Mouse (Mus musculus): Measurements from ENCODE around the gene Col24a1. TPM values are rescaled to one million over a fixed set of nuclear protein-coding genes. Genes with fewer than 3 reads are reported as not detected.

The Col24a1 gene
- polyA plus RNA-seq, 1 experiment from 2014 or later: 1.1 TPM

DNA sequence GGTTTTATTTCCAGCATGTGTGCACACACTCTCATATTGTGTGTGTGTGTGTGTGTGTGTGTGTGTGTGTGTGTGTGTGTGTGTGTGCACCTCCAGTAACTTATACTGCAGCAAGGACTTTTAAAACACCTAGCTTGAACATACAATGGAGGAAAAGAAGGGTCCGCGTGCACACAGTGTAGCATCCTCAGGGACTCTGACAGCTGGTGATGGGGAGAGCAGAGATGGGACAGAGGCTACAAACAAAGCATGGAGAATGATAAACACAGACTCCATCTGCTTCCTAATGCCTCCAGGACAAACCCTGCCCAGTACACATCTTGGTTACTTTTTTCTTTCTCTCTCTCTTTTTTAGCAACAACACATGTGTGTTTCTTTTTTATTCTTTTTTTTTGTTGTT lies 171.5 kb downstream of the Col24a1 start:
- Histone ChIP-seq H3K27ac (ENCODE audit: low read length) (no peak overlapping the region), H3K4me1 (ENCODE audit: control insufficient read depth, insufficient read depth, low read length) (peaks cover 2% of the 10 kb centered on the region), H3K9me3 (replicated peaks; ENCODE audit: control insufficient read depth, low read length) (no peaks in the 10 kb centered on the region), H3K9ac (ENCODE audit: low read length) (no peak overlapping the region), H3K4me3 (ENCODE audit: low read length) (no peak overlapping the region), H3K36me3 (ENCODE audit: control insufficient read depth, insufficient read depth) (no peaks in the 10 kb centered on the region), H3K4me2 (ENCODE audit: low read depth, low read length) (no peak overlapping the region), H3K27me3 (ENCODE audit: control insufficient read depth, insufficient read depth, low read length) (peaks cover 46% of the 10 kb centered on the region)
- WGBS: 75% methylated on average over 2 of the region's 2 CpGs
- no peak for ATAC-seq (replicated peaks; ENCODE audit: extremely low read depth, insufficient read depth, low FRiP score)

DNA sequence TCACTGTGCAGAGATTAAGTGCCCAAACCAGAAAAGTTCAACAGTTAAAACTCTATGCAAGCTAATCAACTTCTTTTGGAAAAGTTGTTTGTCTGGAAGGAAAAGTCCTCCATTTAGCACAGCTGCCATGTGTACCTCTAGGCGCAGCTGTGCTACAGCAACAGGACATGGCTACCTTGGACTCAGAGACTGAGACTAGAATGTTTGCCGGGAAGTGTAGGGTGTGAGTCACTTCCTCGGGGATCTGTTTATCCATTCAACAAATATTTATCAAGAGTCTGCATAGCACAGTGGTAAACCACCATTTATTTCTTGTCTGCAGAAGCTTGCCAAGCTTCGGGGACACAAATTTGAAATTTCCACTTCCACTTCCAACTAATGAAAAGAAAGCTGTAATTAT lies 178.8 kb downstream of the Col24a1 start:
- Histone ChIP-seq H3K4me3 (ENCODE audit: low read length) (no peak overlapping the region), H3K9me3 (replicated peaks; ENCODE audit: control insufficient read depth, low read length) (no peaks in the 10 kb centered on the region), H3K36me3 (ENCODE audit: control insufficient read depth, insufficient read depth) (no peaks in the 10 kb centered on the region), H3K4me1 (ENCODE audit: control insufficient read depth, insufficient read depth, low read length) (no peaks in the 10 kb centered on the region), H3K27me3 (ENCODE audit: control insufficient read depth, insufficient read depth, low read length) (peaks cover 9% of the 10 kb centered on the region), H3K27ac (ENCODE audit: low read length) (no peak overlapping the region), H3K9ac (ENCODE audit: low read length) (no peak overlapping the region), H3K4me2 (ENCODE audit: low read depth, low read length) (no peak overlapping the region)
- WGBS: 57% methylated on average over 4 of the region's 4 CpGs
- no peak for ATAC-seq (replicated peaks; ENCODE audit: extremely low read depth, insufficient read depth, low FRiP score)

DNA sequence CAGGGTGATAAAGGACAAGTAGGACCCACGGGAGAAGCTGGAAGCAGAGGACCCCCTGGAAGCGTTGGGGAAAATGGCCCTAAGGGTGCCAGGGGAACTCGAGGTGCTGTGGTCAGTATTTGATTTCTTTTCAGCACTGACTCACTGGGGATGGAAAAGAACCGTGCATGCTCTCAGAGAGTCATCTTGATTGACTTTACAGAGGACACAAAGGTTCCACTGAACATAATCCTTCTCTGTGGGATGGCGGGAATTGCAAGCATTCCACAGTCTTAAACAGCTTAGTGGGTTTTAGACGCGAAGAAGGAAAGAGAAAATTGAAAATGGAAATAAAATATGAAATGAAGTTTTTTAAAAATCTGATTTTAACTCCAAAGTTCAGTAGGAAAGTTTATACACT lies 181.9 kb downstream of the Col24a1 start:
- no peak overlapping the region for H3K4me3 ChIP-seq (ENCODE audit: low read length)
- H3K4me1 ChIP-seq (ENCODE audit: control insufficient read depth, insufficient read depth, low read length): no peaks in the 10 kb centered on the region
- H3K9me3 ChIP-seq (replicated peaks; ENCODE audit: control insufficient read depth, low read length): no peaks in the 10 kb centered on the region
- no peak overlapping the region for H3K9ac ChIP-seq (ENCODE audit: low read length)
- no peaks in the 10 kb centered on the region for H3K36me3 ChIP-seq (ENCODE audit: control insufficient read depth, insufficient read depth)
- H3K27me3 ChIP-seq (ENCODE audit: control insufficient read depth, insufficient read depth, low read length): no peaks in the 10 kb centered on the region
- ATAC-seq (replicated peaks; ENCODE audit: extremely low read depth, insufficient read depth, low FRiP score): no peak
- no peak overlapping the region for H3K4me2 ChIP-seq (ENCODE audit: low read depth, low read length)
- no peak overlapping the region for H3K27ac ChIP-seq (ENCODE audit: low read length)
- 56% methylated on average over 7 of the region's 7 CpGs for WGBS

DNA sequence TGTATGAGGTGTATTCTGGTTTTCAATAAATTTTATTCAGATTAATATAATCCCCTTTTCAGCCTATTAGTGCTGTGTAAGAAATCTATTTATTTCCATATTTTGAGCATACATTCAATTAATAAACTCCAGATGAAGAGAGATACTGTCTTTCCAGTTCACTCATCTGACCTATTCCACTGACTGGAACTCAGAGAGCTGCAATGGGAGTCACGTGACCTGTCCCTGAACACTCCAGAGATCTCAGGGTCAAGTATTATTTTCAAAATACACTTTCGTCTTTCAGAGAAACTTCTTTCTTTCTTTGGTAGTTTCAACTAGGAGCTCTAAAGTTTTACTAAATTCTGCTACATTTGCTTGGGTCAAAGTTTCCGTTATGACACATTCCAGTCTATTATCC lies 184.4 kb downstream of the Col24a1 start:
- no peak for ATAC-seq (replicated peaks; ENCODE audit: extremely low read depth, insufficient read depth, low FRiP score)
- 79% methylated on average over 3 of the region's 3 CpGs for WGBS
- Histone ChIP-seq H3K27ac (ENCODE audit: low read length) (no peak overlapping the region), H3K4me1 (ENCODE audit: control insufficient read depth, insufficient read depth, low read length) (no peaks in the 10 kb centered on the region), H3K36me3 (ENCODE audit: control insufficient read depth, insufficient read depth) (no peaks in the 10 kb centered on the region), H3K27me3 (ENCODE audit: control insufficient read depth, insufficient read depth, low read length) (no peaks in the 10 kb centered on the region), H3K9ac (ENCODE audit: low read length) (no peak overlapping the region), H3K4me3 (ENCODE audit: low read length) (no peak overlapping the region), H3K4me2 (ENCODE audit: low read depth, low read length) (no peak overlapping the region), H3K9me3 (replicated peaks; ENCODE audit: control insufficient read depth, low read length) (no peaks in the 10 kb centered on the region)

DNA sequence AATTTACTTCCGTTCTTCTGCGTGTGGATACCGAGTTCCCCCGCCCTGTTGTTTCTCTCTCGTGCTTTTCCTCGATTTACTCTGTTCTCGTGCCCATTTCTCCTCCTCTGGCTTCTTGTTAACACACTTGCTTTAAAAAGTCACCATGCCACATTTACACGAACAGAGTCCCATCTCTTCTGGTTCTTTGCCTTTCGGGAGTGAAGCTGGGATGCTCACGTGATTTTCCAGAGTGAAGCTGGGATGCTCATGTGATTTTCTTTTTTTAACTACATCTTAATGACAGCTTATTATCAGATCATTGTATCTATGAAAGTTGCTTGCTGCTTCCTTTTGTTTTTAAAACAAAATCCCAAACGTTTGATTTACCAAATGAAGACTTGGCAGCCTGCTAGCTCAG lies 184.8 kb downstream of the Col24a1 start:
- Histone ChIP-seq H3K27me3 (ENCODE audit: control insufficient read depth, insufficient read depth, low read length) (no peaks in the 10 kb centered on the region), H3K4me3 (ENCODE audit: low read length) (no peak overlapping the region), H3K36me3 (ENCODE audit: control insufficient read depth, insufficient read depth) (no peaks in the 10 kb centered on the region), H3K4me1 (ENCODE audit: control insufficient read depth, insufficient read depth, low read length) (no peaks in the 10 kb centered on the region), H3K9ac (ENCODE audit: low read length) (no peak overlapping the region), H3K4me2 (ENCODE audit: low read depth, low read length) (no peak overlapping the region), H3K27ac (ENCODE audit: low read length) (no peak overlapping the region), H3K9me3 (replicated peaks; ENCODE audit: control insufficient read depth, low read length) (no peaks in the 10 kb centered on the region)
- WGBS: 75% methylated on average over 11 of the region's 11 CpGs
- ATAC-seq (replicated peaks; ENCODE audit: extremely low read depth, insufficient read depth, low FRiP score): no peak

DNA sequence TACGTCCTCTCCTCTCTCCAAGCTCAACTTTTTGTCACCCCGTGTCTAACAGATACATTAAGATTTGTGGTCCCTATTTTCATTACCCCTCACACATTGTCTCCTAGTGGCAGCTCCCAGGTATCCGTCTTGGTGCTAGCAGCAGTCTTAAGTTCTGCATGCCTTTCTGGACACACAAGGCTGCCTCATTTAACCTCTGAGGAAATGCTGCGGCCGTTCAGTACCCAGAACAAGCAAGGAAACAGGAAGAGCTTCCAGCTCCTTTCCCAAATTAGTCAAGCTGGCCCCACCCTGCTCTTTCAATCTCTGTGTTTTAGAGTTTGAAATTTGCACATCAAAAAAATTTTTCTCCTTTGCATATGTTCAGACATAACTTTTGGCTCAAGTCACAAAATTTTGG lies 186.2 kb downstream of the Col24a1 start:
- 56% methylated on average over 5 of the region's 5 CpGs for WGBS
- no peak for ATAC-seq (replicated peaks; ENCODE audit: extremely low read depth, insufficient read depth, low FRiP score)
- Histone ChIP-seq H3K27me3 (ENCODE audit: control insufficient read depth, insufficient read depth, low read length) (no peaks in the 10 kb centered on the region), H3K4me3 (ENCODE audit: low read length) (no peak overlapping the region), H3K27ac (ENCODE audit: low read length) (no peak overlapping the region), H3K4me2 (ENCODE audit: low read depth, low read length) (no peak overlapping the region), H3K9ac (ENCODE audit: low read length) (no peak overlapping the region), H3K9me3 (replicated peaks; ENCODE audit: control insufficient read depth, low read length) (no peaks in the 10 kb centered on the region), H3K4me1 (ENCODE audit: control insufficient read depth, insufficient read depth, low read length) (no peaks in the 10 kb centered on the region), H3K36me3 (ENCODE audit: control insufficient read depth, insufficient read depth) (no peaks in the 10 kb centered on the region)

DNA sequence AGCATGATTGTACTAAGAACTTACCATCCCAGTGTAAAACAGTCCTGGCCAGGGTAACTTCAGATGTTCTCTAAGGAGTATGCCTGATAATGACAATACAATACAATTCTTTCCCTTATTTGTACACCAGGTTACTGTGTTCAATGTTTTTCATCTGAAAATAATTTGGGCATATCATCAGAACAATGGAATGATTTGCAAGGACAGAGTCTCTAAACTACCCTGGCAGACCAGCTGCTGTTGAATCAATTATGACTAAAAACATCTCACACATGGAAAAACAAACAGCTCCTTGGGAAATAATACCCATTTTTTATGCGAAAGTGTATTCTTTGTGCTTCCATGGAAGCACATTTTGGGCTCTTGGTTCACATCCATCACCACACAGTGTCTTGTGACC lies 198.0 kb downstream of the Col24a1 start:
- Histone ChIP-seq H3K9me3 (replicated peaks; ENCODE audit: control insufficient read depth, low read length) (no peaks in the 10 kb centered on the region), H3K36me3 (ENCODE audit: control insufficient read depth, insufficient read depth) (no peaks in the 10 kb centered on the region), H3K9ac (ENCODE audit: low read length) (no peak overlapping the region), H3K27me3 (ENCODE audit: control insufficient read depth, insufficient read depth, low read length) (no peaks in the 10 kb centered on the region), H3K4me3 (ENCODE audit: low read length) (no peak overlapping the region), H3K4me2 (ENCODE audit: low read depth, low read length) (no peak overlapping the region), H3K27ac (ENCODE audit: low read length) (no peak overlapping the region), H3K4me1 (ENCODE audit: control insufficient read depth, insufficient read depth, low read length) (no peaks in the 10 kb centered on the region)
- 77% methylated on average over 1 of the region's 1 CpGs for WGBS
- no peak for ATAC-seq (replicated peaks; ENCODE audit: extremely low read depth, insufficient read depth, low FRiP score)

DNA sequence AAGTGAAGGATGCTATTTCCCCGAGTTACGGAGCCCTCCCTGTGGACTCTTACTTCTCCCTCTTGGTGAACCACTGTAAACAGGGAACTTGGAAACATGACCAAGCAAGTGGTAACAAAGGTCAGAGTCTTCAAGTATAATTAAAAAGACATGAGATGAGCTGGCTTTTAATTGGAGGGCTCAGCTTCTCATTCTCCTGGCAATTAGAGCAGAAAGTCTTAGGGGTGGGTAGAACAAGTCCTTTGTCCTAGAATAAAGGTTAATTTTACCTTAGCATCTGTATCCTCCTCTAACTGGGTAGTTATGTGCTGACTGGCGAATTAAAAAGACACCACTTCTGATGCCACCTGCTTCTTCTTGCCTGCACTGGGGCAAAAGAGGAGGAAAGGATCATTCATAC lies 199.1 kb downstream of the Col24a1 start:
- Histone ChIP-seq H3K27me3 (ENCODE audit: control insufficient read depth, insufficient read depth, low read length) (no peaks in the 10 kb centered on the region), H3K9ac (ENCODE audit: low read length) (no peak overlapping the region), H3K4me3 (ENCODE audit: low read length) (no peak overlapping the region), H3K4me2 (ENCODE audit: low read depth, low read length) (no peak overlapping the region), H3K36me3 (ENCODE audit: control insufficient read depth, insufficient read depth) (no peaks in the 10 kb centered on the region), H3K27ac (ENCODE audit: low read length) (no peak overlapping the region), H3K4me1 (ENCODE audit: control insufficient read depth, insufficient read depth, low read length) (no peaks in the 10 kb centered on the region), H3K9me3 (replicated peaks; ENCODE audit: control insufficient read depth, low read length) (no peaks in the 10 kb centered on the region)
- 74% methylated on average over 3 of the region's 3 CpGs for WGBS
- no peak for ATAC-seq (replicated peaks; ENCODE audit: extremely low read depth, insufficient read depth, low FRiP score)

DNA sequence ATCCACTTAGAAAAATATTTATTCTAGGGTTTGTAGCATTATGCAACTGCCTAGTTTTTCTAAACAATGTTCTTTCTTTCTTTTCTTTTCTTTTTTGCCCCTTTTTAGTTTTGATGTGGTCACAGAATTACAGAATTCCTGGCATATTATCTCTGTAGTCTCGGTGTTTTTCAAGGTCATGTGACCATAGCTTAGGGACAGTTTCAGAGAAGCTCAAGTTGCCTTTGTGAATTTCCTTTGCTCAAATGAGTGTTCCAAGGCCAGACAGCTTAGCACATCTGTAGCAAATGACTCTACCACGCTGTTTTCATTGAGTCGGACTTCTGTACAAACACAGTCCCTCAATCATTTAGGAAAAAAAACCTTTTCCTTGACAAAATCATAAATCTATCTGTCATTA lies 205.9 kb downstream of the Col24a1 start:
- H3K27ac ChIP-seq (ENCODE audit: low read length): no peak overlapping the region
- H3K36me3 ChIP-seq (ENCODE audit: control insufficient read depth, insufficient read depth): no peaks in the 10 kb centered on the region
- no peak overlapping the region for H3K4me2 ChIP-seq (ENCODE audit: low read depth, low read length)
- no peak overlapping the region for H3K9ac ChIP-seq (ENCODE audit: low read length)
- H3K9me3 ChIP-seq (replicated peaks; ENCODE audit: control insufficient read depth, low read length): no peaks in the 10 kb centered on the region
- ATAC-seq (replicated peaks; ENCODE audit: extremely low read depth, insufficient read depth, low FRiP score): no peak
- no peaks in the 10 kb centered on the region for H3K4me1 ChIP-seq (ENCODE audit: control insufficient read depth, insufficient read depth, low read length)
- WGBS: 73% methylated on average over 3 of the region's 3 CpGs
- H3K4me3 ChIP-seq (ENCODE audit: low read length): no peak overlapping the region
- no peaks in the 10 kb centered on the region for H3K27me3 ChIP-seq (ENCODE audit: control insufficient read depth, insufficient read depth, low read length)

DNA sequence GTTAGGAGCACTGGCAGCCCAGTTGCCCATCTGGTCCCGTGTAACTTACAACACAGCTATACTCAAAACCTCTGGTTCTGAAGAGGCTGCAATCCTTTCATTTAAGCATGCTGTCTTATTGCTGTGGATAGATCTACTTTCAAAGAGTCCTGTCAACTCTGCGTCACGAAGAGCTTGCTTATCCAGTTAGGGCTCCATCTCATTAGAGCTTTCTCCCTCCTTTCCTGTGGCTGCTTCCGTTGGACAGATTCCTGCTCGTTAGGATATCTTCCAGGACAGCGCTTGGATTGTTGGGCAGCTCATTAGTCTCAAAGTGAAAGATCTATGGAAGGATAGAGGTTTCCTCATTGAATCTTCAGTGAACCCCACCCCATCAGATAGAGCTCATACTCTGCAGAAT lies 206.6 kb downstream of the Col24a1 start:
- H3K4me1 ChIP-seq (ENCODE audit: control insufficient read depth, insufficient read depth, low read length): no peaks in the 10 kb centered on the region
- H3K9ac ChIP-seq (ENCODE audit: low read length): no peak overlapping the region
- no peak overlapping the region for H3K4me2 ChIP-seq (ENCODE audit: low read depth, low read length)
- H3K27me3 ChIP-seq (ENCODE audit: control insufficient read depth, insufficient read depth, low read length): no peaks in the 10 kb centered on the region
- no peaks in the 10 kb centered on the region for H3K36me3 ChIP-seq (ENCODE audit: control insufficient read depth, insufficient read depth)
- H3K4me3 ChIP-seq (ENCODE audit: low read length): no peak overlapping the region
- WGBS: 67% methylated on average over 6 of the region's 6 CpGs
- no peak for ATAC-seq (replicated peaks; ENCODE audit: extremely low read depth, insufficient read depth, low FRiP score)
- no peak overlapping the region for H3K27ac ChIP-seq (ENCODE audit: low read length)
- H3K9me3 ChIP-seq (replicated peaks; ENCODE audit: control insufficient read depth, low read length): no peaks in the 10 kb centered on the region
